Mouse (Mus musculus) spleen, adult 2 months (tissue): ENCODE measurements around the gene Adamts16. TPM values are rescaled to one million over a fixed set of nuclear protein-coding genes. Genes with fewer than 3 reads are reported as not detected.
"Not testable (repeated sequence)": the region's sequence is repeated elsewhere in the genome, so short reads cannot be mapped to it uniquely, and the experiment has no call there.

ENCODE experiments used
- DNase-seq, 2 experiments: peaks; one replicate each; pipeline versions ENCODE4 v3.0.0 to v3.0.0-alpha.2; 2012 to 2021; ENCODE audit warnings: low spot score in 2 of 2, low read depth in 1 of 2
- H3K27ac ChIP-seq: fragments of 200-500 bp; 2 replicates; pipeline ENCODE4 v1.5.1; 2012; ENCODE audit warnings: low read length, inconsistent platforms; ENCODE audit not compliant: insufficient read depth
- H3K27me3 ChIP-seq: fragments of 200-500 bp; 2 replicates; pipeline ENCODE4 v1.6.1; 2012; ENCODE audit warnings: mild to moderate bottlenecking, moderate library complexity, low read length, inconsistent platforms; ENCODE audit not compliant: control insufficient read depth, insufficient read depth
- H3K36me3 ChIP-seq: fragments of 200-500 bp; 2 replicates; pipeline ENCODE4 v1.6.1; 2012; ENCODE audit warnings: mild to moderate bottlenecking, low read length, inconsistent platforms; ENCODE audit not compliant: control insufficient read depth, insufficient read depth
- H3K4me1 ChIP-seq: fragments of 200-500 bp; 2 replicates; pipeline ENCODE4 v1.6.1; 2011; ENCODE audit warnings: inconsistent platforms; ENCODE audit not compliant: control insufficient read depth, insufficient read depth, insufficient read length
- H3K4me3 ChIP-seq: fragments of 200-500 bp; 2 replicates; pipeline ENCODE4 v1.5.1; 2011; ENCODE audit warnings: mild to moderate bottlenecking, inconsistent platforms; ENCODE audit not compliant: insufficient read depth, insufficient read length; ENCODE audit errors: extremely low read depth
- CTCF ChIP-seq: fragments of 200-500 bp; IDR thresholded peaks from 2 replicates; pipeline ENCODE4 v1.5.1; 2011; ENCODE audit warnings: mild to moderate bottlenecking, inconsistent platforms; ENCODE audit not compliant: insufficient read depth, insufficient read length, insufficient replicate concordance; ENCODE audit errors: extremely low read depth
- POLR2A ChIP-seq: fragments of 200-500 bp; IDR thresholded peaks from 2 replicates; pipeline ENCODE4 v1.6.1; 2011; ENCODE audit warnings: low read depth, low read length, inconsistent platforms
- WGBS: fragments of 180-500 bp; shearing (Covaris S2); methylation state at CpG from one replicate; pipeline ENCODE4 v1.1.7; 2018; 5-methylcytosine and 5-hydroxymethylcytosine counted together
- polyA plus RNA-seq: library from polyadenylated mRNA; depleted of rRNA; stranded (reverse); fragments of >200 nt; gene quantifications from 2 replicates; pipeline ENCODE4 v1.2.3, GENCODE M21; 2012

Gene Adamts16
- polyA plus RNA-seq, 1 experiment = 0.13 TPM

- H3K27me3 ChIP-seq = no peaks in the 10 kb centered on the region
- H3K36me3 ChIP-seq = no peaks in the 10 kb centered on the region
- H3K27ac ChIP-seq = no peak overlapping the region
- no peaks in the 10 kb centered on the region for H3K4me1 ChIP-seq
- no peak for TF ChIP-seq CTCF
- no peak for TF ChIP-seq POLR2A
- H3K4me3 ChIP-seq = no peak overlapping the region
- WGBS = 88% methylated on average over 4 of the region's 4 CpGs
- DNase-seq = no peak
These were observed 33.9 kb upstream of the Adamts16 start for GRCm38 (mm10) chr13:70875411-70875949.

GRCm38 (mm10) chr13:70874741-70875140, 33.1 kb upstream of the Adamts16 start:
- H3K4me3 ChIP-seq = no peak overlapping the region

GRCm38 (mm10) chr13:70873851-70874250, 32.2 kb upstream of the Adamts16 start:
- H3K4me3 ChIP-seq, H3K4me1 ChIP-seq, H3K36me3 ChIP-seq, H3K27ac ChIP-seq, H3K27me3 ChIP-seq, DNase-seq: not testable (repeated sequence)
- WGBS = 73% methylated on average over 13 of the region's 13 CpGs

More at GRCm38 (mm10) chr13:70874741-70875140, 33.1 kb upstream of the Adamts16 start:
- no peaks in the 10 kb centered on the region for H3K27me3 ChIP-seq
- no peaks in the 10 kb centered on the region for H3K4me1 ChIP-seq
- DNase-seq = no peak
- no peak for TF ChIP-seq POLR2A
- no peak for TF ChIP-seq CTCF
- no peaks in the 10 kb centered on the region for H3K36me3 ChIP-seq
- H3K27ac ChIP-seq = no peak overlapping the region

GRCm38 (mm10) chr13:70871049-70871448, 29.4 kb upstream of the Adamts16 start:
- H3K27ac ChIP-seq = no peak overlapping the region
- no peak for DNase-seq
- WGBS = 84% methylated on average over 3 of the region's 3 CpGs
- H3K4me3 ChIP-seq = no peak overlapping the region
- TF ChIP-seq CTCF (no peak), POLR2A (no peak)
- no peaks in the 10 kb centered on the region for H3K27me3 ChIP-seq
- H3K4me1 ChIP-seq = no peaks in the 10 kb centered on the region
- H3K36me3 ChIP-seq = no peaks in the 10 kb centered on the region

- H3K27ac ChIP-seq = no peak overlapping the region
- DNase-seq = no peak
These were observed 25.5 kb upstream of the Adamts16 start for GRCm38 (mm10) chr13:70866971-70867625.

GRCm38 (mm10) chr13:70865867-70866266, 24.3 kb upstream of the Adamts16 start:
- no peak for DNase-seq
- Histone ChIP-seq H3K27me3 (no peaks in the 10 kb centered on the region), H3K27ac (no peak overlapping the region), H3K4me1 (no peaks in the 10 kb centered on the region), H3K36me3 (no peaks in the 10 kb centered on the region), H3K4me3 (no peak overlapping the region)
- WGBS = 77% methylated on average over 5 of the region's 5 CpGs
- TF ChIP-seq CTCF = no peak
- TF ChIP-seq POLR2A = no peak

More at GRCm38 (mm10) chr13:70866971-70867625, 25.5 kb upstream of the Adamts16 start:
- Histone ChIP-seq H3K27me3 (no peaks in the 10 kb centered on the region), H3K4me1 (no peaks in the 10 kb centered on the region), H3K36me3 (no peaks in the 10 kb centered on the region), H3K4me3 (no peak overlapping the region)
- no peak for TF ChIP-seq POLR2A
- no peak for TF ChIP-seq CTCF
- WGBS = 91% methylated on average over 11 of the region's 11 CpGs

- no peaks in the 10 kb centered on the region for H3K4me1 ChIP-seq
These were observed 20.7 kb upstream of the Adamts16 start for GRCm38 (mm10) chr13:70862162-70862908.

More at GRCm38 (mm10) chr13:70862162-70862908, 20.7 kb upstream of the Adamts16 start:
- no peak overlapping the region for H3K27ac ChIP-seq
- WGBS = 70% methylated on average over 8 of the region's 8 CpGs
- no peak for TF ChIP-seq POLR2A
- no peak for TF ChIP-seq CTCF
- no peaks in the 10 kb centered on the region for H3K36me3 ChIP-seq
- no peak overlapping the region for H3K4me3 ChIP-seq
- DNase-seq = no peak
- no peaks in the 10 kb centered on the region for H3K27me3 ChIP-seq
